Mouse (Mus musculus) myocyte (in vitro differentiated cells): ENCODE data around the gene Cyp27a1. TPM values are rescaled to one million over a fixed set of nuclear protein-coding genes. Genes with fewer than 3 reads are reported as not detected.
A peak's percentile ranks its signal among the peaks of the same experiment; 100 is the strongest.

ENCODE experiments used
- H3K27me3 ChIP-seq: one replicate; pipeline ENCODE4 v1.6.1; 2011; ENCODE audit not compliant: control insufficient read depth, insufficient read depth, insufficient read length
- H3K36me3 ChIP-seq: one replicate; pipeline ENCODE4 v1.6.1; 2011; ENCODE audit not compliant: control insufficient read depth, insufficient read depth
- H3K4me2 ChIP-seq: one replicate; pipeline ENCODE4 v1.6.1; 2011; ENCODE audit warnings: low read depth, control low read depth
- H3K4me3 ChIP-seq: one replicate; pipeline ENCODE4 v1.5.1; 2011; ENCODE audit warnings: mild to moderate bottlenecking, control low read depth, moderate library complexity
- H3K79me2 ChIP-seq: one replicate; pipeline ENCODE4 v1.6.1; 2011; ENCODE audit not compliant: control insufficient read depth, insufficient read depth
- H3ac ChIP-seq: one replicate; pipeline ENCODE4 v1.6.1; 2011; ENCODE audit not compliant: control insufficient read depth, insufficient read length
- CEBPB ChIP-seq: IDR thresholded peaks from 2 replicates; pipeline ENCODE4 v1.6.1; 2011; ENCODE audit warnings: mild to moderate bottlenecking, moderate library complexity; ENCODE audit not compliant: poor library complexity, insufficient read depth, severe bottlenecking
- E2F4 ChIP-seq: IDR thresholded peaks from one replicate; pipeline ENCODE4 v1.6.1; 2011; ENCODE audit warnings: mild to moderate bottlenecking, control low read depth, moderate library complexity; ENCODE audit not compliant: insufficient read depth
- MAX ChIP-seq: IDR thresholded peaks from one replicate; pipeline ENCODE4 v1.6.1; 2011; ENCODE audit warnings: low read depth, mild to moderate bottlenecking, control low read depth
- MYOD1 ChIP-seq, 3 experiments: IDR thresholded peaks; one replicate each; pipeline ENCODE4 v1.6.1; 2011; ENCODE audit warnings: control low read depth in 2 of 3, low read depth in 2 of 3, mild to moderate bottlenecking in 2 of 3, moderate library complexity in 1 of 3; ENCODE audit not compliant: insufficient read length in 2 of 3, control insufficient read depth in 1 of 3
- MYOG ChIP-seq, 3 experiments: IDR thresholded peaks; one replicate each; pipeline ENCODE4 v1.6.1; 2011; ENCODE audit warnings: control low read depth in 2 of 3, low read depth in 2 of 3, mild to moderate bottlenecking in 2 of 3; ENCODE audit not compliant: insufficient read length in 2 of 3, control insufficient read depth in 1 of 3, insufficient read depth in 1 of 3
- POLR2A ChIP-seq: IDR thresholded peaks from one replicate; pipeline ENCODE4 v1.6.1; 2011; ENCODE audit warnings: low read depth, mild to moderate bottlenecking, control low read depth, moderate library complexity; ENCODE audit not compliant: insufficient read length
- POLR2AphosphoS2 ChIP-seq: IDR thresholded peaks from one replicate; pipeline ENCODE4 v1.6.1; 2011; ENCODE audit warnings: low read depth, control low read depth; ENCODE audit not compliant: insufficient read length
- REST ChIP-seq: IDR thresholded peaks from one replicate; pipeline ENCODE4 v1.6.1; 2011; ENCODE audit warnings: mild to moderate bottlenecking, control low read depth, moderate library complexity; ENCODE audit not compliant: insufficient read depth, insufficient read length
- SRF ChIP-seq: IDR thresholded peaks from one replicate; pipeline ENCODE4 v1.6.1; 2011; ENCODE audit warnings: low read depth; ENCODE audit not compliant: control insufficient read depth, insufficient read length
- TCF12 ChIP-seq: IDR thresholded peaks from one replicate; pipeline ENCODE4 v1.6.1; 2011; ENCODE audit warnings: mild to moderate bottlenecking, control low read depth; ENCODE audit not compliant: poor library complexity, insufficient read depth, severe bottlenecking
- TCF3 ChIP-seq: IDR thresholded peaks from one replicate; pipeline ENCODE4 v1.6.1; 2011; ENCODE audit warnings: low read depth, control low read depth; ENCODE audit not compliant: insufficient read length
- USF1 ChIP-seq: IDR thresholded peaks from one replicate; pipeline ENCODE4 v1.6.1; 2011; ENCODE audit warnings: low read depth, mild to moderate bottlenecking, control low read depth, moderate library complexity
- polyA plus RNA-seq: library from polyadenylated mRNA; unstranded; fragments of >200 nt; fragmentation: generic; extraction: Trizol; gene quantifications from one replicate; pipeline ENCODE4 v1.2.1, GENCODE M21; 2012; ENCODE audit warnings: missing spikeins

The Cyp27a1 gene
- polyA plus RNA-seq, 1 experiment: 0.42 TPM

DNA sequence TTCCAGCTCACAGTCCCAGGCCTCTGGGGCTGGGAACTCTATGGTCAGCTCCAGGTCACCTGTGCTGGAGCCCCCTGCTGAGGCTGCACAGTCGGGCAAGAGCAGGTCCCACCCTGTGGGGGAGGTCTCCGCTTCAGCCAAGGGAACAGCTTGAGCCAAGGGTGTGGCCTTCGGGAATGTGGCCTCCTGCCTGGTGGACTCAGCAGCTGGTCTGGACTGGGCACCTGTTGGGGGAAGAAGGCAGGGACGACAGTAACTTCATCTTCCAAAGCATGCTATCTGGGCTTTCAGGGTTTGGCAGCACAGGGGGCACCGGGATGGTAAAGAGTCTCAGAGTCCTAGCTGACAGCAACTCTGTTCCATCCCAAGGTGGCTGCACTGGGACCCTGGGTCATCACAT lies 34.0 kb downstream of the Cyp27a1 start:
- Histone ChIP-seq H3K27me3 (no peaks in the 10 kb centered on the region), H3ac (no peak overlapping the region), H3K4me3 (peak overlapping the region; percentile 31), H3K79me2 (no peaks in the 10 kb centered on the region), H3K36me3 (peaks cover 9% of the 10 kb centered on the region), H3K4me2 (peak overlapping the region; percentile 97)
- TF ChIP-seq TCF3: peak; percentile 87
- no peak for TF ChIP-seq E2F4
- peak; percentile 56 to 98 (median 92) for TF ChIP-seq MYOD1 (IDR thresholded peaks at IDR 0.05; ENCODE audit: control insufficient read depth in 1 of 3, insufficient read length in 2 of 3, low read depth in 2 of 3)
- no peak for TF ChIP-seq USF1
- no peak for TF ChIP-seq POLR2AphosphoS2
- peak; percentile 41 for TF ChIP-seq POLR2A
- TF ChIP-seq MAX: no peak
- peak; percentile 80 for TF ChIP-seq TCF12
- peak; percentile 77 to 99 (median 96) for TF ChIP-seq MYOG (IDR thresholded peaks at IDR 0.05; ENCODE audit: control insufficient read depth in 1 of 3, insufficient read depth in 1 of 3, insufficient read length in 2 of 3, low read depth in 2 of 3)
- TF ChIP-seq REST: no peak
- TF ChIP-seq CEBPB: no peak
- TF ChIP-seq SRF: no peak

- TF ChIP-seq POLR2AphosphoS2: peak; percentile 54
- TF ChIP-seq E2F4: no peak
- no peak for TF ChIP-seq SRF
- TF ChIP-seq POLR2A: peak; percentile 63
- TF ChIP-seq MAX: no peak
- TF ChIP-seq TCF12: peak; percentile 21
- peak; percentile 78 to 82 (median 80) for TF ChIP-seq MYOD1 (IDR thresholded peaks at IDR 0.05; ENCODE audit: control insufficient read depth in 1 of 3, insufficient read length in 2 of 3, low read depth in 2 of 3)
- no peak for TF ChIP-seq USF1
- no peak for TF ChIP-seq REST
- peak; percentile 0 for TF ChIP-seq TCF3
- no peak for TF ChIP-seq CEBPB
- TF ChIP-seq MYOG (IDR thresholded peaks at IDR 0.05; ENCODE audit: control insufficient read depth in 1 of 3, insufficient read depth in 1 of 3, insufficient read length in 2 of 3, low read depth in 2 of 3): peak; percentile 45 to 90 (median 64)
- Histone ChIP-seq H3ac (peak within 1 kb of the TSS; percentile 6), H3K4me3 (peak within 1 kb of the TSS; percentile 31), H3K36me3 (no peaks in the 10 kb centered on the region), H3K4me2 (peak within 1 kb of the TSS; percentile 97), H3K27me3 (no peaks in the 10 kb centered on the region), H3K79me2 (no peaks in the 10 kb centered on the region)
Observed at GRCm38 (mm10) chr1:74748643-74749271, 35.4 kb downstream of the Cyp27a1 start, which contains the start of gene Prkag3. Gene Prkag3, minus strand, starts transcription at chr1:74749221.

GRCm38 (mm10) chr1:74749301-74749700 lies 35.9 kb downstream of the Cyp27a1 start:
- H3ac ChIP-seq: peak overlapping the region; percentile 6
- no peaks in the 10 kb centered on the region for H3K27me3 ChIP-seq
- H3K4me3 ChIP-seq: peak overlapping the region; percentile 31
- H3K4me2 ChIP-seq: peak overlapping the region; percentile 97
- no peaks in the 10 kb centered on the region for H3K79me2 ChIP-seq
- TF ChIP-seq CEBPB: no peak
- no peak for TF ChIP-seq E2F4
- peak; percentile 50 for TF ChIP-seq POLR2AphosphoS2
- peak; percentile 54 to 92 (median 61) for TF ChIP-seq MYOG (IDR thresholded peaks at IDR 0.05; ENCODE audit: control insufficient read depth in 1 of 3, insufficient read depth in 1 of 3, insufficient read length in 2 of 3, low read depth in 2 of 3)
- no peak for TF ChIP-seq USF1
- TF ChIP-seq POLR2A: peak; percentile 70
- no peak for TF ChIP-seq REST
- no peak for TF ChIP-seq TCF3
- peak; percentile 37 for TF ChIP-seq TCF12
- TF ChIP-seq SRF: peak; percentile 50
- TF ChIP-seq MYOD1 (IDR thresholded peaks at IDR 0.05; ENCODE audit: control insufficient read depth in 1 of 3, insufficient read length in 2 of 3, low read depth in 2 of 3): peak; percentile 14 to 88 (median 80)
- no peaks in the 10 kb centered on the region for H3K36me3 ChIP-seq

- no peaks in the 10 kb centered on the region for H3K79me2 ChIP-seq
- H3K4me3 ChIP-seq: no peak overlapping the region
- H3ac ChIP-seq: no peak overlapping the region
- no peak overlapping the region for H3K4me2 ChIP-seq
- no peaks in the 10 kb centered on the region for H3K36me3 ChIP-seq
- H3K27me3 ChIP-seq: no peaks in the 10 kb centered on the region
- TF ChIP-seq POLR2A: no peak
- no peak for TF ChIP-seq E2F4
- TF ChIP-seq TCF12: no peak
- TF ChIP-seq MYOG (IDR thresholded peaks at IDR 0.05; ENCODE audit: control insufficient read depth in 1 of 3, insufficient read depth in 1 of 3, insufficient read length in 2 of 3, low read depth in 2 of 3): no peak
- no peak for TF ChIP-seq POLR2AphosphoS2
- no peak for TF ChIP-seq USF1
- no peak for TF ChIP-seq MYOD1 (IDR thresholded peaks at IDR 0.05; ENCODE audit: control insufficient read depth in 1 of 3, insufficient read length in 2 of 3, low read depth in 2 of 3)
- no peak for TF ChIP-seq TCF3
- TF ChIP-seq SRF: no peak
- TF ChIP-seq MAX: no peak
- TF ChIP-seq REST: no peak
- TF ChIP-seq CEBPB: no peak
Observed at GRCm38 (mm10) chr1:74750683-74751082, 37.3 kb downstream of the Cyp27a1 start.
